Mouse (Mus musculus): ENCODE results near the gene Fbln7. TPM values are rescaled to one million over a fixed set of nuclear protein-coding genes. Genes with fewer than 3 reads are reported as not detected.

Fbln7 gene
- polyA plus RNA-seq, 1 experiment: 0.09 TPM

GRCm38 (mm10) chr2:128887866-128888550 lies 25.2 kb downstream of the Fbln7 start:
- H3K4me3 ChIP-seq (ENCODE audit: insufficient read depth, poor library complexity, severe bottlenecking): no peak overlapping the region
- H3K79me2 ChIP-seq (ENCODE audit: control insufficient read depth, insufficient read depth): no peaks in the 10 kb centered on the region
- no peaks in the 10 kb centered on the region for H3K36me3 ChIP-seq (ENCODE audit: control insufficient read depth, insufficient read depth)
- no peak for TF ChIP-seq MAX (IDR thresholded peaks at IDR 0.05)
- TF ChIP-seq MYOD1 (IDR thresholded peaks at IDR 0.05; ENCODE audit: control insufficient read depth, insufficient read length, low read depth): no peak
- TF ChIP-seq FOSL1 (IDR thresholded peaks at IDR 0.05; ENCODE audit: insufficient read depth, low read length, poor library complexity, severe bottlenecking): no peak
- TF ChIP-seq USF1 (IDR thresholded peaks at IDR 0.05; ENCODE audit: low read depth): no peak
- TF ChIP-seq CEBPB (IDR thresholded peaks at IDR 0.05; ENCODE audit: low read depth): no peak
- no peak for TF ChIP-seq MYOG (IDR thresholded peaks at IDR 0.05; ENCODE audit: control insufficient read depth, extremely low read depth, insufficient read length)
- no peak for TF ChIP-seq CTCF (IDR thresholded peaks at IDR 0.05; ENCODE audit: control insufficient read depth, insufficient read depth, insufficient read length)
- no peak overlapping the region for H3ac ChIP-seq (ENCODE audit: control insufficient read depth, insufficient read length, low read depth)
- peaks cover 4% of the 10 kb centered on the region for H3K27me3 ChIP-seq (ENCODE audit: control insufficient read depth, insufficient read depth, insufficient read length)
- H3K79me3 ChIP-seq (ENCODE audit: low read depth): no peaks in the 10 kb centered on the region

DNA sequence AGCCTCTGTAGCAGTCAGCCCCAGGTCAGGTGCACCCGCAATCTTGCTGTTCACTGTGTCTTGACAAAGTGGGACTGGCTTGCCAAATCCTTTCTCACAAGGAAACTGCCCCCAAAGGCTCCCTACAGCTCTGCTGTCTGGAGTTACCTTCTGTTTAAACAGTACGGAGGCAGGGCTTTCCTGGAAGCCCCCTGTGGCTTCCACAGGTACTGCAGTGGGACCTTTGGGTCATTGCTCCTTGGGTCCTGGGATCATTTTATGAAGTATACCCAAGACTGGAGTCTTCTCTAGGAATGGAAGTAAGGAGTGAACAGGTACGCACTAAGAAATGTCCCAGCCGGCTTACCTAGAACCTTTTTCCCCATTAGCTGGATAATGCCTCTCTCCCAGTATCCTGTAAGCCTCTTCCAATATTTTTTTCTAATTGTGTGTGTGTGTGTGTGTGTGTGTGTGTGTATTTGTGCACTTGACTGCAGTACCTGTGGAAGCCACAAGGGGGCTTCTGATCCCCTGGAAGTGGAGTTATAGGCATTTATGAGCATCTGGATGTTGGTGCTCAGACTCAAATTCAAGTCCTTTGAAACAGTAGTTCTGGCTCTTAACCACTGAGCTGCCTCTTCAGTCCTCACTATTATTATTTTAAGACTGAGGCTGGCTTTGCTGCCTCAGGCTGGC lies 28.0 kb downstream of the Fbln7 start:
- no peak for TF ChIP-seq MYOD1 (IDR thresholded peaks at IDR 0.05; ENCODE audit: control insufficient read depth, insufficient read length, low read depth)
- TF ChIP-seq CTCF (IDR thresholded peaks at IDR 0.05; ENCODE audit: control insufficient read depth, insufficient read depth, insufficient read length): no peak
- TF ChIP-seq CEBPB (IDR thresholded peaks at IDR 0.05; ENCODE audit: low read depth): no peak
- no peak for TF ChIP-seq FOSL1 (IDR thresholded peaks at IDR 0.05; ENCODE audit: insufficient read depth, low read length, poor library complexity, severe bottlenecking)
- no peak for TF ChIP-seq USF1 (IDR thresholded peaks at IDR 0.05; ENCODE audit: low read depth)
- no peak for TF ChIP-seq MAX (IDR thresholded peaks at IDR 0.05)

DNA sequence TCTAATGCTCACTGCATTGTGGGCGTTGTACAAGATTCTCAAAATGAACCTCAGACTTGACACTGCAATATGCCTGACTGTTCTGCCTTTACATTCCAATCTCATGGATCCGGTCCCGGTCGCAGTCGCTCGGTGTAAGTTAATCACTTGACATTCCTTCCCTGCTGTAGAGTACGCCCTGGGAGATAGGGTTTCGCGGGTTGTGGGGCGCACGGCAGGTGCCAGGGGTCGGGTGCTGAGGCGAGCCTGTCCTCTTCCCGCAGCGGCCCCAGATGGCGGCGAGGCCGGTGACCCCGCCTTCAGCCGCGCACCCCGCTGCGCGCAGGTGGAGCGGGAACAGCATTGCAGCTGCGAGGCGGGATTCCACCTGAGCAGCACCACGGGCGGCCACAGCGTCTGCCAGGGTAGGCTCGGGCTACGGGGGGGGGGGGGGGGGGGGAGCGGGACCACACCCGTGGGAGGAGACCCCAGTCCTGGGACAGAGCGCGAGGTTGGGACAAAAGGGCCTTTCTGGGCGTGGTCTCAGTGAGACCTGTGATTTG lies 29.5 kb downstream of the Fbln7 start:
- Histone ChIP-seq H3K4me3 (ENCODE audit: insufficient read depth, poor library complexity, severe bottlenecking) (no peak overlapping the region), H3K27me3 (ENCODE audit: control insufficient read depth, insufficient read depth, insufficient read length) (no peaks in the 10 kb centered on the region), H3K79me2 (ENCODE audit: control insufficient read depth, insufficient read depth) (no peaks in the 10 kb centered on the region), H3K36me3 (ENCODE audit: control insufficient read depth, insufficient read depth) (no peaks in the 10 kb centered on the region), H3K79me3 (ENCODE audit: low read depth) (no peaks in the 10 kb centered on the region), H3ac (ENCODE audit: control insufficient read depth, insufficient read length, low read depth) (no peak overlapping the region)
- TF ChIP-seq FOSL1 (IDR thresholded peaks at IDR 0.05; ENCODE audit: insufficient read depth, low read length, poor library complexity, severe bottlenecking) (no peak), USF1 (IDR thresholded peaks at IDR 0.05; ENCODE audit: low read depth) (no peak), MYOD1 (IDR thresholded peaks at IDR 0.05; ENCODE audit: control insufficient read depth, insufficient read length, low read depth) (no peak), CEBPB (IDR thresholded peaks at IDR 0.05; ENCODE audit: low read depth) (no peak), CTCF (IDR thresholded peaks at IDR 0.05; ENCODE audit: control insufficient read depth, insufficient read depth, insufficient read length) (no peak), MYOG (IDR thresholded peaks at IDR 0.05; ENCODE audit: control insufficient read depth, extremely low read depth, insufficient read length) (no peak), MAX (IDR thresholded peaks at IDR 0.05) (no peak)

More for the DNA sequence above, 28.0 kb downstream of the Fbln7 start:
- no peaks in the 10 kb centered on the region for H3K27me3 ChIP-seq (ENCODE audit: control insufficient read depth, insufficient read depth, insufficient read length)
- H3ac ChIP-seq (ENCODE audit: control insufficient read depth, insufficient read length, low read depth): no peak overlapping the region
- H3K36me3 ChIP-seq (ENCODE audit: control insufficient read depth, insufficient read depth): no peaks in the 10 kb centered on the region
- no peaks in the 10 kb centered on the region for H3K79me3 ChIP-seq (ENCODE audit: low read depth)
- H3K79me2 ChIP-seq (ENCODE audit: control insufficient read depth, insufficient read depth): no peaks in the 10 kb centered on the region
- H3K4me3 ChIP-seq (ENCODE audit: insufficient read depth, poor library complexity, severe bottlenecking): no peak overlapping the region

DNA sequence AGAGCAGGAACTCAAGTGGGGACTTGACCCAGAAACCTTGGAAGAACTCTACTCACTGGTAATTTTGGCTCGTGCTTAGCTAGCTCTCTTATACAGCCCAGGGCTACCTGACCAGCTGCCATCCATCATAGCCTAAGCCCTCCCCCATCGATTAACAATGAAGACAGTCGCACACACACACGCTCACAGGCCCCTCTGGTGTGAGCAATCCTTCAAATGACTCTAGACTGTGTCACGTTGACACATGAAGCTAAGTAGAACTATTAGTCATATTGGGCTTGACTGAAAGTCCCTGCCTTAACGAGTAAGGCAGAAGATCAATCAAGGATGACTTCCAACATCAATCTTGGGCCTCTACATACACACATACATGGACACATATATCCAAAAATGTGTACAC lies 40.1 kb downstream of the Fbln7 start:
- no peaks in the 10 kb centered on the region for H3K27me3 ChIP-seq (ENCODE audit: control insufficient read depth, insufficient read depth, insufficient read length)
- no peaks in the 10 kb centered on the region for H3K79me3 ChIP-seq (ENCODE audit: low read depth)
- no peaks in the 10 kb centered on the region for H3K36me3 ChIP-seq (ENCODE audit: control insufficient read depth, insufficient read depth)
- H3ac ChIP-seq (ENCODE audit: control insufficient read depth, insufficient read length, low read depth): no peak overlapping the region
- TF ChIP-seq USF1 (IDR thresholded peaks at IDR 0.05; ENCODE audit: low read depth): no peak
- TF ChIP-seq FOSL1 (IDR thresholded peaks at IDR 0.05; ENCODE audit: insufficient read depth, low read length, poor library complexity, severe bottlenecking): no peak
- TF ChIP-seq CEBPB (IDR thresholded peaks at IDR 0.05; ENCODE audit: low read depth): no peak
- no peak for TF ChIP-seq CTCF (IDR thresholded peaks at IDR 0.05; ENCODE audit: control insufficient read depth, insufficient read depth, insufficient read length)
- TF ChIP-seq MAX (IDR thresholded peaks at IDR 0.05): no peak
- TF ChIP-seq MYOG (IDR thresholded peaks at IDR 0.05; ENCODE audit: control insufficient read depth, extremely low read depth, insufficient read length): no peak
- no peak for TF ChIP-seq MYOD1 (IDR thresholded peaks at IDR 0.05; ENCODE audit: control insufficient read depth, insufficient read length, low read depth)
- no peak overlapping the region for H3K4me3 ChIP-seq (ENCODE audit: insufficient read depth, poor library complexity, severe bottlenecking)
- H3K79me2 ChIP-seq (ENCODE audit: control insufficient read depth, insufficient read depth): no peaks in the 10 kb centered on the region

DNA sequence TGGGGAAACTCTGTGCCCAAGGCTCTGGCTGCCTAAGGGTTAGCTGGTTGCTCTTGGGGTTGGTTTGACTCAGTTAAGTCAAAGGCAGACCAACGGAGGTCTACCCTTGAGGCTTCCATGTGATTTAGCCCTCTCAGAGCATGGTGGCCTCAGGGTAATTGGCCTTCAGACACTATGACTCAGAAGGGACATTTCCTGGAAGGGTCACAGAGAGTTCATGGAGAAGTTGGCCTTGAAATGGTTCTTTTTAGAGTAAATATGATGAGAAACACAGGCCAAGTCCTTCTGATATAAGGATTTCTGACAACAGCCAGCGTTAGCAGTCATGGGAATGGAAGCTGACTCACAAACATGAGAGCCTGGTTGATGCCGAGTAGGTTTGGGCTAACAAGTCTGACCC lies 40.9 kb downstream of the Fbln7 start:
- no peaks in the 10 kb centered on the region for H3K36me3 ChIP-seq (ENCODE audit: control insufficient read depth, insufficient read depth)
- no peaks in the 10 kb centered on the region for H3K79me2 ChIP-seq (ENCODE audit: control insufficient read depth, insufficient read depth)
- no peaks in the 10 kb centered on the region for H3K79me3 ChIP-seq (ENCODE audit: low read depth)
- no peaks in the 10 kb centered on the region for H3K27me3 ChIP-seq (ENCODE audit: control insufficient read depth, insufficient read depth, insufficient read length)
- H3ac ChIP-seq (ENCODE audit: control insufficient read depth, insufficient read length, low read depth): no peak overlapping the region
- TF ChIP-seq MYOG (IDR thresholded peaks at IDR 0.05; ENCODE audit: control insufficient read depth, extremely low read depth, insufficient read length) (no peak), CTCF (IDR thresholded peaks at IDR 0.05; ENCODE audit: control insufficient read depth, insufficient read depth, insufficient read length) (no peak), MYOD1 (IDR thresholded peaks at IDR 0.05; ENCODE audit: control insufficient read depth, insufficient read length, low read depth) (no peak), MAX (IDR thresholded peaks at IDR 0.05) (no peak), CEBPB (IDR thresholded peaks at IDR 0.05; ENCODE audit: low read depth) (no peak), FOSL1 (IDR thresholded peaks at IDR 0.05; ENCODE audit: insufficient read depth, low read length, poor library complexity, severe bottlenecking) (no peak), USF1 (IDR thresholded peaks at IDR 0.05; ENCODE audit: low read depth) (no peak)
- H3K4me3 ChIP-seq (ENCODE audit: insufficient read depth, poor library complexity, severe bottlenecking): no peak overlapping the region
